Mouse (Mus musculus) hindbrain, embryonic 15.5 days (tissue): Measurements from ENCODE around the gene Rhoq. TPM values are rescaled to one million over a fixed set of nuclear protein-coding genes. Genes with fewer than 3 reads are reported as not detected.

Source experiments
- ATAC-seq: fragments of 200-750 bp; cut with Nextera tagmentation; 2 replicates; pipeline ENCODE4 v1.8.0; 2017; ENCODE audit warnings: low read depth, moderate number of reproducible peaks, moderate TSS enrichment; ENCODE audit not compliant: low FRiP score
- H3K27ac ChIP-seq: fragments of 300-500 bp; sonication (generic); replicated peaks from 2 replicates; pipeline ENCODE4 v1.5.1; 2015; ENCODE audit warnings: mild to moderate bottlenecking, inconsistent platforms
- H3K27me3 ChIP-seq: fragments of 300-500 bp; sonication (generic); 2 replicates; pipeline ENCODE4 v1.6.1; 2015; ENCODE audit warnings: control low read depth, inconsistent platforms
- H3K36me3 ChIP-seq: fragments of 300-500 bp; sonication (generic); 2 replicates; pipeline ENCODE4 v1.6.1; 2015; ENCODE audit warnings: control low read depth, inconsistent platforms
- H3K4me1 ChIP-seq: fragments of 300-500 bp; sonication (generic); replicated peaks from 2 replicates; pipeline ENCODE4 v1.6.1; 2015; ENCODE audit warnings: control low read depth, inconsistent platforms
- H3K4me2 ChIP-seq: fragments of 300-500 bp; sonication (generic); 2 replicates; pipeline ENCODE4 v1.6.1; 2015; ENCODE audit warnings: moderate library complexity, mild to moderate bottlenecking, inconsistent platforms
- H3K4me3 ChIP-seq: fragments of 300-500 bp; sonication (generic); 2 replicates; pipeline ENCODE4 v1.5.1; 2015; ENCODE audit warnings: mild to moderate bottlenecking, inconsistent platforms
- H3K9ac ChIP-seq: fragments of 300-500 bp; sonication (generic); 2 replicates; pipeline ENCODE4 v1.6.1; 2015; ENCODE audit warnings: inconsistent platforms
- H3K9me3 ChIP-seq: fragments of 300-500 bp; sonication (generic); 2 replicates; pipeline ENCODE4 v1.6.1; 2016; ENCODE audit warnings: control low read depth, inconsistent platforms
- WGBS: fragments of 180-500 bp; shearing (Covaris S2); methylation state at CpG from one replicate; pipeline ENCODE4 v1.1.7; 2015; 5-methylcytosine and 5-hydroxymethylcytosine counted together
- polyA plus RNA-seq: library from polyadenylated mRNA; unstranded; fragments of >200 nt; fragmentation: Nextera tagmentation; extraction: Ambion mirVana; gene quantifications from 2 replicates; pipeline ENCODE4 v1.2.1, GENCODE M21; 2015

Gene Rhoq
- polyA plus RNA-seq, 1 experiment from 2014 or later, result 8.6 TPM

- Histone ChIP-seq H3K9me3 (no peaks in the 10 kb centered on the region), H3K4me1 (no peaks in the 10 kb centered on the region), H3K36me3 (no peaks in the 10 kb centered on the region), H3K4me3 (no peak overlapping the region), H3K9ac (no peak overlapping the region), H3K27me3 (no peaks in the 10 kb centered on the region), H3K27ac (no peak overlapping the region), H3K4me2 (no peak overlapping the region)
- ATAC-seq, result no peak
- WGBS, result 90% methylated on average over 6 of the region's 6 CpGs
Observed at GRCm38 (mm10) chr17:86978496-86978895, 15.6 kb downstream of the Rhoq start.

- WGBS, result 92% methylated on average over 1 of the region's 1 CpGs
- no peak overlapping the region for H3K4me2 ChIP-seq
- no peak overlapping the region for H3K27ac ChIP-seq
- no peak overlapping the region for H3K9ac ChIP-seq
- no peaks in the 10 kb centered on the region for H3K27me3 ChIP-seq
- no peak for ATAC-seq
- H3K36me3 ChIP-seq, result no peaks in the 10 kb centered on the region
- H3K9me3 ChIP-seq, result no peaks in the 10 kb centered on the region
- no peak overlapping the region for H3K4me3 ChIP-seq
- peaks cover 6% of the 10 kb centered on the region for H3K4me1 ChIP-seq
Observed at GRCm38 (mm10) chr17:86981205-86981604, 18.3 kb downstream of the Rhoq start.

- H3K4me2 ChIP-seq, result no peak overlapping the region
- WGBS, result 97% methylated on average over 2 of the region's 2 CpGs
- no peaks in the 10 kb centered on the region for H3K9me3 ChIP-seq
Observed at GRCm38 (mm10) chr17:86981701-86982100, 18.8 kb downstream of the Rhoq start.

GRCm38 (mm10) chr17:86982497-86982896 lies 19.6 kb downstream of the Rhoq start:
- Histone ChIP-seq H3K27me3 (no peaks in the 10 kb centered on the region), H3K4me2 (no peak overlapping the region), H3K36me3 (no peaks in the 10 kb centered on the region), H3K4me3 (no peak overlapping the region), H3K9me3 (no peaks in the 10 kb centered on the region), H3K4me1 (peaks cover 17% of the 10 kb centered on the region), H3K9ac (no peak overlapping the region), H3K27ac (no peak overlapping the region)
- ATAC-seq, result no peak
- 67% methylated on average over 9 of the region's 9 CpGs for WGBS

More at GRCm38 (mm10) chr17:86981701-86982100, 18.8 kb downstream of the Rhoq start:
- H3K9ac ChIP-seq, result no peak overlapping the region
- no peak overlapping the region for H3K4me3 ChIP-seq
- H3K36me3 ChIP-seq, result no peaks in the 10 kb centered on the region
- H3K4me1 ChIP-seq, result peaks cover 11% of the 10 kb centered on the region
- no peaks in the 10 kb centered on the region for H3K27me3 ChIP-seq
- H3K27ac ChIP-seq, result no peak overlapping the region
- ATAC-seq, result no peak

GRCm38 (mm10) chr17:86986449-86987138 lies 23.7 kb downstream of the Rhoq start:
- H3K9ac ChIP-seq, result no peak overlapping the region

GRCm38 (mm10) chr17:86988161-86988560 lies 25.3 kb downstream of the Rhoq start:
- Histone ChIP-seq H3K9me3 (no peaks in the 10 kb centered on the region), H3K27ac (no peak overlapping the region), H3K4me3 (no peak overlapping the region), H3K4me2 (no peak overlapping the region), H3K9ac (no peak overlapping the region), H3K27me3 (no peaks in the 10 kb centered on the region), H3K36me3 (no peaks in the 10 kb centered on the region), H3K4me1 (peaks cover 29% of the 10 kb centered on the region)
- no peak for ATAC-seq
- WGBS, result 76% methylated on average over 5 of the region's 5 CpGs

More at GRCm38 (mm10) chr17:86986449-86987138, 23.7 kb downstream of the Rhoq start:
- Histone ChIP-seq H3K4me2 (peak overlapping the region; percentile 5; the same call in 1 of the 2 replicates), H3K27ac (no peak overlapping the region; the same call in 1 of the 2 replicates), H3K36me3 (no peaks in the 10 kb centered on the region), H3K9me3 (no peaks in the 10 kb centered on the region), H3K4me1 (peaks cover 29% of the 10 kb centered on the region), H3K4me3 (no peak overlapping the region), H3K27me3 (no peaks in the 10 kb centered on the region)
- WGBS, result 33% methylated on average over 17 of the region's 17 CpGs
- ATAC-seq, result peak; percentile 52; the same call in 1 of the 2 replicates

GRCm38 (mm10) chr17:86988601-86989184 lies 25.8 kb downstream of the Rhoq start:
- peaks cover 29% of the 10 kb centered on the region for H3K4me1 ChIP-seq
- H3K4me3 ChIP-seq, result no peak overlapping the region
- H3K4me2 ChIP-seq, result no peak overlapping the region
- H3K9me3 ChIP-seq, result no peaks in the 10 kb centered on the region
- WGBS, result 52% methylated on average over 6 of the region's 6 CpGs
- ATAC-seq, result 0 out of 2 replicates have a peak, but pooled peaks have one; percentile 37
- no peaks in the 10 kb centered on the region for H3K27me3 ChIP-seq
- H3K9ac ChIP-seq, result no peak overlapping the region
- H3K27ac ChIP-seq, result no peak overlapping the region
- H3K36me3 ChIP-seq, result no peaks in the 10 kb centered on the region

- peaks cover 22% of the 10 kb centered on the region for H3K4me1 ChIP-seq
- 95% methylated on average over 8 of the region's 8 CpGs for WGBS
- H3K27me3 ChIP-seq, result no peaks in the 10 kb centered on the region
- no peak overlapping the region for H3K9ac ChIP-seq
- H3K4me2 ChIP-seq, result no peak overlapping the region
- H3K27ac ChIP-seq, result no peak overlapping the region
- no peaks in the 10 kb centered on the region for H3K9me3 ChIP-seq
- ATAC-seq, result no peak
- H3K36me3 ChIP-seq, result no peaks in the 10 kb centered on the region
- no peak overlapping the region for H3K4me3 ChIP-seq
Observed at GRCm38 (mm10) chr17:86991306-86991705, 28.4 kb downstream of the Rhoq start.

GRCm38 (mm10) chr17:86997323-86997722 lies 34.4 kb downstream of the Rhoq start:
- H3K4me1 ChIP-seq, result no peaks in the 10 kb centered on the region
- H3K27me3 ChIP-seq, result no peaks in the 10 kb centered on the region
- H3K9ac ChIP-seq, result no peak overlapping the region
- H3K9me3 ChIP-seq, result no peaks in the 10 kb centered on the region
- ATAC-seq, result no peak
- no peak overlapping the region for H3K27ac ChIP-seq
- 0 out of 2 replicates have a peak, but pooled peaks cover 10% of the 10 kb centered on the region for H3K36me3 ChIP-seq
- H3K4me2 ChIP-seq, result no peak overlapping the region
- H3K4me3 ChIP-seq, result no peak overlapping the region
- 93% methylated on average over 6 of the region's 6 CpGs for WGBS

- Histone ChIP-seq H3K36me3 (peaks cover 8% of the 10 kb centered on the region), H3K4me2 (no peak overlapping the region), H3K9ac (no peak overlapping the region), H3K4me3 (no peak overlapping the region), H3K27ac (no peak overlapping the region), H3K27me3 (no peaks in the 10 kb centered on the region), H3K9me3 (no peaks in the 10 kb centered on the region), H3K4me1 (no peaks in the 10 kb centered on the region)
- ATAC-seq, result no peak
- 88% methylated on average over 3 of the region's 3 CpGs for WGBS
Observed at GRCm38 (mm10) chr17:87008950-87009349, 46.1 kb downstream of the Rhoq start.

GRCm38 (mm10) chr17:87011301-87012019 lies 48.6 kb downstream of the Rhoq start:
- Histone ChIP-seq H3K36me3 (peaks cover 8% of the 10 kb centered on the region), H3K4me2 (no peak overlapping the region), H3K4me3 (no peak overlapping the region), H3K27ac (0 out of 2 replicates have a peak overlapping the region, but pooled peaks have one; percentile 25), H3K9ac (no peak overlapping the region), H3K27me3 (no peaks in the 10 kb centered on the region), H3K9me3 (no peaks in the 10 kb centered on the region), H3K4me1 (no peaks in the 10 kb centered on the region)
- no peak for ATAC-seq
- WGBS, result 71% methylated on average over 13 of the region's 13 CpGs

- no peaks in the 10 kb centered on the region for H3K27me3 ChIP-seq
- H3K4me1 ChIP-seq, result peaks cover 7% of the 10 kb centered on the region
- H3K36me3 ChIP-seq, result 0 out of 2 replicates have a peak, but pooled peaks cover 4% of the 10 kb centered on the region
- no peak overlapping the region for H3K27ac ChIP-seq
- no peak overlapping the region for H3K4me2 ChIP-seq
- 93% methylated on average over 5 of the region's 5 CpGs for WGBS
- no peak for ATAC-seq
- no peaks in the 10 kb centered on the region for H3K9me3 ChIP-seq
- no peak overlapping the region for H3K9ac ChIP-seq
- H3K4me3 ChIP-seq, result no peak overlapping the region
Observed at GRCm38 (mm10) chr17:87019692-87020091, 56.8 kb downstream of the Rhoq start.
